Mouse (Mus musculus) ES-Bruce4 (cell line): Measurements from ENCODE around the gene Rpap1.

Source experiments
- CTCF ChIP-seq: IDR thresholded peaks from one replicate; pipeline ENCODE4 v1.8.1; 2011; ENCODE audit warnings: low read depth, low read length
- EP300 ChIP-seq: IDR thresholded peaks from 2 replicates; pipeline ENCODE4 v1.6.1; 2011; ENCODE audit warnings: low read depth, low read length; ENCODE audit not compliant: insufficient read depth
- POLR2A ChIP-seq: IDR thresholded peaks from one replicate; pipeline ENCODE4 v1.8.1; 2011; ENCODE audit warnings: low read length; ENCODE audit not compliant: insufficient read depth

DNA sequence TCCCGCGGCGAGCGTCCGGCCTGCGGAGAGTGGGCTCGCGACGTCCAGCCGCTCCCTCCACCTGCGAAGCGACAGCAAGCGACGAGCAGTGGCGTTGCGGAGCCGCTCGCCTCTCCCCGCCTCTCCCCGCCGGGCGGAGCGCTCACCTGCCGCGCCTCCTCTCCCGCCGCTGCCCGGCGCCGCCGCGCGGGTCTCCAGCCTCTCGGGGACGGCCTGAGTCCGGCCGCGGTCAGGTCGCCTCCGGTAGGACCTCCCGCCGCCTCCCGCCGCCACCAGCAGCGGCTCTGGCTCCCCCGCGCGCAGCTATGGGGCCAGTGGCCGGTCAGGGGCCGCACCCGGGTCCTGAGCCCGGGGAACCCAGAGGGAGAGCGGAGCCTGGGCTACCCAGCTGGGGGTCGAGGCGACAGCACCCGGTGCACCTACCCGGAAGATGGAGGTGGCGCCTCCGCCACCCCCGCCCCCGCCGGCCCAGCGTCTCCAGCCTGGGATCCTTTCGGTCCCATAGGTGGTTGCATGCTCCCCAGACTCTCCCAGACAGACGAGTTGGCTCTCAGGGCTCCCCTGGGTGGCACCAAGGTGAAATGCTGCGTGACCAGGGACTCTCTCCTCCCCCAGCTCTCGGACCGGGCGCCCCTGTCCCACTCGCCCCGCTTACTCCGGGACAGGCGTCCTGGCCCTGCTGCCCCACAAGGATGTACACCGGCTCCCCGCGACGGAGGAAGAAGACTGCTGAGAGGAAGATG lies 29.1 kb downstream of the Rpap1 start:
- TF ChIP-seq EP300 (no peak), POLR2A (no peak), CTCF (no peak)
